Mouse (Mus musculus) liver, adult 2 months (tissue): ENCODE measurements at regions not wholly inside any gene's neighbourhood (a gene's known extent, or its start where the extent isn't known, plus 50 kb on each side); places are given as distances from the start of the nearest gene placed in this dataset.
A peak's percentile ranks its signal among the peaks of the same experiment; 100 is the strongest.

Source experiments
- DNase-seq: peaks from one replicate; pipeline ENCODE4 v3.0.0-alpha.2; 2011; ENCODE audit warnings: low read depth, low spot score; ENCODE audit errors: extremely low read depth
- H3K27ac ChIP-seq: fragments of 200-500 bp; replicated peaks from 2 replicates; pipeline ENCODE4 v1.5.1; 2012; ENCODE audit warnings: low read depth, mild to moderate bottlenecking, control low read depth, inconsistent platforms, low read length; ENCODE audit not compliant: insufficient read depth
- H3K27me3 ChIP-seq: fragments of 200-500 bp; 2 replicates; pipeline ENCODE4 v1.6.1; 2012; ENCODE audit warnings: mild to moderate bottlenecking, moderate library complexity, low read length, inconsistent platforms; ENCODE audit not compliant: control insufficient read depth, insufficient read depth
- H3K36me3 ChIP-seq: fragments of 200-500 bp; 2 replicates; pipeline ENCODE4 v1.6.1; 2012; ENCODE audit warnings: low read length, inconsistent platforms; ENCODE audit not compliant: control insufficient read depth, insufficient read depth
- H3K4me1 ChIP-seq: fragments of 200-500 bp; 2 replicates; pipeline ENCODE4 v1.6.1; 2011; ENCODE audit warnings: low read length; ENCODE audit not compliant: control insufficient read depth, insufficient read depth
- H3K4me3 ChIP-seq: fragments of 200-500 bp; 2 replicates; pipeline ENCODE4 v1.5.1; 2011; ENCODE audit warnings: low read depth, mild to moderate bottlenecking, control low read depth, low read length, moderate library complexity; ENCODE audit not compliant: insufficient read depth
- H3K79me2 ChIP-seq: fragments of 200-500 bp; 2 replicates; pipeline ENCODE4 v1.6.1; 2012; ENCODE audit warnings: inconsistent platforms, mild to moderate bottlenecking, low read length, moderate library complexity; ENCODE audit not compliant: control insufficient read depth, insufficient read depth
- H3K9ac ChIP-seq: fragments of 200-500 bp; 2 replicates; pipeline ENCODE4 v1.6.1; 2012; ENCODE audit warnings: low read depth, mild to moderate bottlenecking, control low read depth, inconsistent platforms, low read length
- CTCF ChIP-seq: fragments of 200-500 bp; IDR thresholded peaks from 2 replicates; pipeline ENCODE4 v1.5.1; 2011; ENCODE audit warnings: low read depth, low read length, control low read depth
- POLR2A ChIP-seq: fragments of 200-500 bp; IDR thresholded peaks from 2 replicates; pipeline ENCODE4 v1.6.1; 2011; ENCODE audit warnings: low read length, control low read depth; ENCODE audit not compliant: insufficient read depth; ENCODE audit errors: extremely low read depth
- WGBS: fragments of 180-500 bp; shearing (Covaris S2); methylation state at CpG from one replicate; pipeline ENCODE4 v1.1.7; 2018; 5-methylcytosine and 5-hydroxymethylcytosine counted together

- Histone ChIP-seq H3K4me3 (no peak overlapping the region), H3K27ac (no peak overlapping the region), H3K36me3 (no peaks in the 10 kb centered on the region), H3K4me1 (no peaks in the 10 kb centered on the region), H3K27me3 (no peaks in the 10 kb centered on the region), H3K79me2 (no peaks in the 10 kb centered on the region), H3K9ac (no peak overlapping the region)
- DNase-seq: no peak
- 73% methylated on average over 8 of the region's 8 CpGs for WGBS
- TF ChIP-seq POLR2A (no peak), CTCF (no peak)
Measured at GRCm38 (mm10) chr19:15745026-15745777, 201.9 kb downstream of the Psat1 start.

GRCm38 (mm10) chr19:15736200-15736599 is 210.9 kb downstream of the Psat1 start:
- H3K36me3 ChIP-seq: no peaks in the 10 kb centered on the region
- H3K27me3 ChIP-seq: no peaks in the 10 kb centered on the region
- no peaks in the 10 kb centered on the region for H3K4me1 ChIP-seq
- no peak for DNase-seq
- no peaks in the 10 kb centered on the region for H3K79me2 ChIP-seq
- H3K9ac ChIP-seq: no peak overlapping the region
- no peak overlapping the region for H3K4me3 ChIP-seq
- 70% methylated on average over 2 of the region's 2 CpGs for WGBS
- no peak overlapping the region for H3K27ac ChIP-seq
- no peak for TF ChIP-seq POLR2A
- TF ChIP-seq CTCF: no peak

GRCm38 (mm10) chr19:15726785-15727406 is 220.2 kb downstream of the Psat1 start:
- TF ChIP-seq POLR2A (no peak), CTCF (no peak)
- no peak for DNase-seq
- Histone ChIP-seq H3K36me3 (no peaks in the 10 kb centered on the region), H3K79me2 (no peaks in the 10 kb centered on the region), H3K27me3 (no peaks in the 10 kb centered on the region), H3K4me1 (no peaks in the 10 kb centered on the region), H3K9ac (no peak overlapping the region), H3K27ac (no peak overlapping the region), H3K4me3 (no peak overlapping the region)
- 80% methylated on average over 13 of the region's 13 CpGs for WGBS

GRCm38 (mm10) chr19:15692379-15693023 is 254.6 kb downstream of the Psat1 start:
- 71% methylated on average over 3 of the region's 3 CpGs for WGBS
- Histone ChIP-seq H3K4me3 (no peak overlapping the region), H3K27ac (no peak overlapping the region), H3K9ac (no peak overlapping the region), H3K36me3 (no peaks in the 10 kb centered on the region), H3K79me2 (no peaks in the 10 kb centered on the region), H3K27me3 (no peaks in the 10 kb centered on the region), H3K4me1 (no peaks in the 10 kb centered on the region)
- no peak for DNase-seq
- TF ChIP-seq CTCF (no peak), POLR2A (no peak)

- DNase-seq: peak; percentile 42
- no peak overlapping the region for H3K27ac ChIP-seq
- no peaks in the 10 kb centered on the region for H3K36me3 ChIP-seq
- H3K79me2 ChIP-seq: no peaks in the 10 kb centered on the region
- no peak for TF ChIP-seq POLR2A
- no peak for TF ChIP-seq CTCF
- no peak overlapping the region for H3K9ac ChIP-seq
- no peak overlapping the region for H3K4me3 ChIP-seq
- H3K4me1 ChIP-seq: no peaks in the 10 kb centered on the region; the same call in 1 of the 2 replicates
- WGBS: 62% methylated on average over 6 of the region's 6 CpGs
- H3K27me3 ChIP-seq: no peaks in the 10 kb centered on the region
Measured at GRCm38 (mm10) chr19:15669996-15670395, 277.1 kb downstream of the Psat1 start.
